Mouse (Mus musculus) testis, postnatal 10 days (tissue): ENCODE results near the gene Htr6.

Experiments
- DNase-seq: peaks from one replicate; pipeline ENCODE4 v3.0.0; 2021; ENCODE audit warnings: low spot score

Htr6 gene

DNA sequence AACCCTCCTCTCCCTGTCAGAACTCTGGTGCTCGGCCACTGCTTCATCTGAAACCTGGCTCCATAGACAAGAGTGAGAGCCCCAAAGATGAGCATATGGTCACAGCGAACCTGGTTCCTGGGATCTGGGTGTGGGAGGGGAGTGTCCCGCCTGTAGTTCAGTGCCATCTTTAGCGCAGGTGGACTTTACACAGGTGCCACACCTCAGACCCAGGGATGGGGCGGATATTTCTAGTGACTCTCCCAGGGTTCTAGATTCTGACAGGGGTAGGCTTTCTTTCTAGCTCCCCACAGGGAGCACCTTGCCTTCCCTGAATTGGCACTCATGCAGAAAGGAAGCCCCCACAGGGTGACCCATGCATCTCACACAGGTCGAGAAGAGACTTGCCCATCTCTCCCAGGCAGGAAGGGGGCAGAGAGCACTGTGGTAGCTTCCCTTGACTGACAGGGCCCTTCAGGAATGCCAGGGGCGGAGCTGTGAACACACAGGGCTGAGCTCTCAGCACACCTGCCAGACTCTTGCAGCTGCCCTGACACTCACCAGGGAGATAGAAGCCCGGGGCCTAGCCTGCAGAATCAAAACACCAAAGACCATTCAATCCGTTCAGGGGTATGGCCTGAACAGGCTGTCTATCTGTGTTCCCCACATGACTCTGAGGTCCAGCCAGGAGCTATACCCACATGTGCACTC lies 13.8 kb upstream of the Htr6 start:
- no peak for DNase-seq

DNA sequence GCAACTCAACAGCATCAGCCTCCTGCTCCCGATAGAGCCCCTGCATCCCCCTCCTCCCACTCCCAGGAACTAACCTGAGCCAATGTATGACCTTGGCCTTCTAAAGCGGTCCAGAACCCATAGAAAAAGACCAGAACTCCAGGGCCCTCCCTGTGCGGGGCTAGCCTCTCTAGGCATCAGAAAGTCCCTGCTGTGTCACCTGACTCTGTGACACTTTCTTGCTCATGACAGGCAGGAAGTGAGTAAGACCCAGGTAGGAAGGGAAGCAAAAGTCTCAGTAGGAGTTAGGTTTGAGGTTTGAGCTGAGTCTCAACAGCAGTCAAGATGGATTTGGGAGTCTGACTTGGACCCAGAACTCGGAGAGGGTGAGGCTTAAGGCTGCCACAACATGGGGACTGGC lies 11.6 kb upstream of the Htr6 start:
- no peak for DNase-seq

DNA sequence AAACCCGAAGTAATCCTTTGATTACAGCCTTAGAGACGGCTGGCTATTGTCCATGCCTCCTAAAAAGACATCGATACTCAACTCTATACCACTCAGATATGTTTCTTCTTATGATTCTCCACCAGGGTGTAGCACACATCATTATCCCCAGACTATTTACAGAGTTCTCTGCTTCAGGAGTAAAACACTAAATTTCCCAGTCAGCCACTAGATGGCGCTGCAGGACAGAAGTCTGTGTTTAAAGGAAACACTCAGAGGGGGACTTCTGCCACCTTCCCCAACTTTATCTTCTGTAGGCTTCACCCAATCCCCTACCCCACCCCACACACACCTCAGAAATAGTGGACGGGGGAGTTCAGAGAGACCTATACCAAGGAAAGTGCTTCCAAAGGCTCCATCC lies 10.7 kb upstream of the Htr6 start:
- DNase-seq, result peak; percentile 93

GRCm38 (mm10) chr4:139085337-139085736 lies 10.0 kb upstream of the Htr6 start:
- no peak for DNase-seq

- DNase-seq, result peak; percentile 63
Observed at GRCm38 (mm10) chr4:139082790-139083564, 7.6 kb upstream of the Htr6 start.

DNA sequence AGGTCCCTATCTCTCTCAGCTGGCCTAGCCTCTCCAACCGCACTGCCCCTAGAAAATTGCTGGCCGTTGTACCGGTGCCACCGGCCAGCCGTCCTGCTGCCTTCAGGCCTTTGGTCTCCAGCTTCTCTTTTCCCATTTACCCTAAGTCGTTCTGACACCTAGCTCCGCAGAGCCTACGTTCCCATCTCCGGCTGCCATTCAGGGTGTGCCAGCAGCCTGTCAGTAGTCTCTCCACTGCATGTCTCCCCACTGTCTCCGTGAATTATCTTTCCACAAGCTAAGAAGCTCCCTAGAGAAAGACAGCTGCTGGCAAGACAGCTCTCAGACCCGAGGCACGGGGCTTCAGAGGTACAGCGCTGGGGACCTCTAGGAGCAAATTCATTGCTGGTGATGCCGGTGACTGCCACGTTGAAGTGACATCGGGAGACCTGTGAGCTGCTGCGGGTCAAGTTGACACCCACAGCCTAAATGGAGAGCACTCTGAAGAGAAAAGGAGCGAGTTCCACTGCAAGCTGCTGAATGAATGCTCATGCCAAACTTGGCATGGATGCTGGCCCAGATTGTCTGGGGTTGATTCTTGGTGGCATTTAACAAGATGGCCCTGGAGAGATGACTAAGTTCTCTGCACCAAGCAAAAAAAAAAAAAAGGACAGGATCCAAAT lies 6.0 kb upstream of the Htr6 start:
- DNase-seq, result no peak

DNA sequence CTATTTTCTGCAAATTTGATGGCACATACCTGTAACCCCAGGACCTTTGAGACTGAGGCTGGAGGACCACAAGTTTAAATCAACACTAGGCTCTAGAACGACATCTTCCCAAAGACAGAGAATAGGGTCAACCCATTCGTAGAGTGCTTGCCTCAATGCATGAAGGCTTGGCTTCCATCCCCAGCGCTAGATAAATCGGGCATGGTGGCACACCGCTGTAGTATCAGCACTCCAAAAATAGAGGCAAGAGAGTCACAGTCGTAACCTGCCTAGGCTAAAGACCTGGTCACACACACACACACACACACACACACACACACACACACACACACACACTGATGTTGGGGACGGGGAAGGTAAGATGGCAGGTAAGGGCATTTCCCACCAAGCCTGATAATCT lies 4.9 kb upstream of the Htr6 start:
- DNase-seq, result no peak

GRCm38 (mm10) chr4:139079439-139079838 lies 4.1 kb upstream of the Htr6 start:
- DNase-seq, result no peak

- DNase-seq, result no peak
Observed at GRCm38 (mm10) chr4:139078726-139079125, 3.4 kb upstream of the Htr6 start.

- no peak for DNase-seq
Observed at GRCm38 (mm10) chr4:139078313-139078712, 2.9 kb upstream of the Htr6 start.

DNA sequence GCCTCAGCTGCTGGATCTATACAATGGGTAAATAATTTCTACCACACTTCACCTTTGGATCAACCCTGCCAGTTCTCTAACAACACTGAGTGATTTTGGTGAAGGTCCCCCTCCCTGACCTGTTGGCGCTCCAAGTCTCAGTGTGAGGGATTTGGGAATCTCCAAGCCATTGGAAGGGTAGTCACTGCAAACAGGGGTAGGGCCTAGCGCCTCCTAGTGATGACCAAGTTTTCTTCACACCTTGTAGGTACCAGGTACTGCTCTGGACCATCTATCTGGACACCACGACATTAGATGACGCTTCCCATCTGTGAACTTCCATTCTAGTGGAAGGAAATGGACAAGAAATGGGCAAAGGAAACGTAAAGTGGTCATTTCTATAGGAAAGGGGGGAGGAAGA lies 545 bp upstream of the Htr6 start:
- no peak for DNase-seq

GRCm38 (mm10) chr4:139074060-139074459 lies 1.3 kb downstream of the Htr6 start:
- no peak for DNase-seq

- DNase-seq, result no peak
Observed at GRCm38 (mm10) chr4:139068287-139068686, 7.1 kb downstream of the Htr6 start.

DNA sequence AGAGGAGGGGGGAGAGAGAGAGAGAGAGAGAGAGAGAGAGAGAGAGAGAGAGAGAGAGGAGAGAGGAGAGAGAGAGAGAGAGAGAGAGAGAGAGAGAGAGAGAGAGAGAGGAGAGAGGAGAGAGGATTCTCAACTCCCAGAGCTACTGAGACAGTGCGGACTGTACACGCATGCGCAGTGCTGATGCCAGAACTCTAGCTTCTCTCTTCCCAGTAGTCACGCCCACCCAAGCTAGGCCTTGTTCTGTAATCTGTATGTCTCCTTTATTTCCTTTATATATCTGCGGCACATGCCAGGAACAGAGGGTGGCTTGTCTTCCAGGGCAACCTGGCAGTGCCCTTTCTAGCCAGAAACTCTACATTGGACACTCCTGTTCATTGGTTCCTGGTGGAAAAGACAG lies 10.5 kb downstream of the Htr6 start:
- DNase-seq, result no peak

GRCm38 (mm10) chr4:139059569-139059968 lies 15.8 kb downstream of the Htr6 start:
- peak; percentile 84 for DNase-seq

- DNase-seq, result no peak
Observed at GRCm38 (mm10) chr4:139058029-139058428, 17.3 kb downstream of the Htr6 start.

DNA sequence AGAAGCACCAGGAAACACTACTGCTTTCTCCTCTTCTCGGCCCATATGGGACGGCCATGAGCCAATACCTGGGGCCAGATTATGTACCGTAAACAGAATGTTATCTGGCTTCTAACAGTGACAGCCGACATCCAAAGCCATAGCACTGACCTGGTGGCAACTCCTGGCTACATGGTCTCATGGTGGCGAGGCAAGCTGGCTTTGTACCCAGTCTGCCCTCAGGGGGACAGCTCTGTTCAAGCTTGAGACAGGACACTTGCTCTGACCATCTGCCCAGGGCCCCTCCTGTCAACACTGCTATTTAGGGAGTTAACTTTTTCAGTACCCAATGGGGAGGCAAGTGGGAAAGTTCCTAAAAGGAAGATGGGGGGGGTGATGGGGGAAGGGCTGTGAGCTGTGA lies 18.1 kb downstream of the Htr6 start:
- DNase-seq, result no peak

DNA sequence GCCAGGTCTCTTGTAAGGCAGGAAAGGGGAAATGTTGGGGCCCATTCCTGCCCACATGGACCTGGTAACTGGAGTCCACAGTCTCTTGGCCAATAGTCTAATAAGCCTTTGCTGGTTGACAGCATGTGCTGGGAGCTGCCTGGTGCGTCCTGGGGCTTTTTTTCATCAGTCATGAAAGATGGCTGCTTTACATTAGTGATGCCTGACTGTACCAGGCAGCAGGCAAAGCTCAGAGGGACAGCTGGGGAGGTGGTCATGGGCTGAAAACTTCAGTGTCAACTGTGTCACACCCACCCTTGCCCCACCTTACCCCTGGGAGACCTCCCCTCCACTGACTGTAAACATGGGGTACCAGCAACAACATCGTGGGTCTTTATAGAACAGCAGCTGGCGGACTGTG lies 19.6 kb downstream of the Htr6 start:
- DNase-seq, result no peak

GRCm38 (mm10) chr4:139055336-139055735 lies 20.0 kb downstream of the Htr6 start:
- no peak for DNase-seq

GRCm38 (mm10) chr4:139054300-139054923 lies 21.0 kb downstream of the Htr6 start:
- no peak for DNase-seq

DNA sequence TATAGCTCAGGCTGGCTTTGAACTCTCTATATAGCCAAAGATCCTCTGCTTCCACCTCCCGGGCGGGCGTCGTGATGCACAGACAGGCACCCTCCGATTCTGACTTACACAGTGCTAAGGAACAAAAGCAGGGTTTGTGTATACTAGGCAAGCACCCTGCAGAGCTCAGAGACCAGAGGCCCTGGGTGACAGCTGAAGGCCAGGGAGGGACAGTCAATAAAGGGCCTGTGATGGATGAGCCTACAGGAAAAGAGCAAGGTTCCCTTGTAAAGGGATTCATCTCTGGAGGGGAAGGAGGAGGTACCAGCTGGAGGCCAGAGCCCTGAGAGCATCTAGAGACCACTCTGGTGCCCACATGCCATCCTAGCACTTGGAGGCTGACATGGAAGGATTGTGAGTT lies 22.0 kb downstream of the Htr6 start:
- no peak for DNase-seq

DNA sequence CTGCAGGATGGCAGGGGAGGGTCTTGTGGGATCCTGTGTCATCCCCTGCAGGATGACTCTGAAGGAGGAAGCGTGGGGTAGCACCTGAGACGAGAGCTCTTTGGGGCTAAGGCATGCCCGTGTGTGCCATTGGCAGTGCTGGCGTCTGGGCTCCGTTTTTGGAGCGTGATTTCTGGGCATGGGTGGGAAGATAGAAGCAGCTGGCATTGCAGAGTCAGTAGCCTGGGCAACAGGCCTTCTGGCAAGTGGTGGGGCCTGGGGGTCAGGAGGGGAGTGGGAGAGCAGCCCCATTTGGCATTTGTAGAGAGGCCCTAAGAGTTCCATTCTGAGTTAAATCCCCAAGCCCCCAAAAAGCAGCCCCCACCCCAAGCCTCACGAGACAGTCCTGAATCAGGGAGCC lies 22.6 kb downstream of the Htr6 start:
- DNase-seq, result no peak

GRCm38 (mm10) chr4:139048518-139048917 lies 26.9 kb downstream of the Htr6 start:
- DNase-seq, result no peak
